Mouse (Mus musculus) spleen, adult 2 months (tissue): ENCODE data around the gene Ajuba.

Experiments
- CTCF ChIP-seq: fragments of 200-500 bp; IDR thresholded peaks from 2 replicates; pipeline ENCODE4 v1.5.1; 2011; ENCODE audit warnings: mild to moderate bottlenecking, inconsistent platforms; ENCODE audit not compliant: insufficient read depth, insufficient read length, insufficient replicate concordance; ENCODE audit errors: extremely low read depth
- POLR2A ChIP-seq: fragments of 200-500 bp; IDR thresholded peaks from 2 replicates; pipeline ENCODE4 v1.6.1; 2011; ENCODE audit warnings: low read depth, low read length, inconsistent platforms

- TF ChIP-seq CTCF (no peak), POLR2A (no peak)
Measured at GRCm38 (mm10) chr14:54538580-54538979, 38.8 kb downstream of the Ajuba start.
